Mouse (Mus musculus): ENCODE data around the gene Syt2. TPM values are rescaled to one million over a fixed set of nuclear protein-coding genes. Genes with fewer than 3 reads are reported as not detected.

The Syt2 gene
- polyA plus RNA-seq, 1 experiment from 2014 or later = 1.2 TPM

- no peak overlapping the region for H3K9ac ChIP-seq
- H3K27ac ChIP-seq = peak overlapping the region; percentile 54; the same call in 1 of the 2 replicates
- 25% methylated on average over 4 of the region's 4 CpGs for WGBS
- H3K4me2 ChIP-seq = no peak overlapping the region
- no peak overlapping the region for H3K4me3 ChIP-seq (replicated peaks)
- H3K9me3 ChIP-seq = no peaks in the 10 kb centered on the region
- no peaks in the 10 kb centered on the region for H3K36me3 ChIP-seq (replicated peaks)
- H3K27me3 ChIP-seq = peaks cover 74% of the 10 kb centered on the region
- peaks cover 31% of the 10 kb centered on the region for H3K4me1 ChIP-seq
- ATAC-seq (ENCODE audit: low FRiP score) = peak; percentile 80; the same call in 1 of the 2 replicates
These were observed 5.4 kb downstream of the Syt2 start for GRCm38 (mm10) chr1:134651851-134652398.

- H3K27me3 ChIP-seq = peaks cover 62% of the 10 kb centered on the region
- H3K27ac ChIP-seq = no peak overlapping the region
- 6% methylated on average over 10 of the region's 10 CpGs for WGBS
These were observed 7.3 kb downstream of the Syt2 start for GRCm38 (mm10) chr1:134653603-134654257.

GRCm38 (mm10) chr1:134658841-134659240, 12.4 kb downstream of the Syt2 start:
- no peak overlapping the region for H3K4me3 ChIP-seq (replicated peaks)
- H3K9me3 ChIP-seq = no peaks in the 10 kb centered on the region
- no peak overlapping the region for H3K27ac ChIP-seq
- H3K4me2 ChIP-seq = no peak overlapping the region
- ATAC-seq (ENCODE audit: low FRiP score) = no peak
- 67% methylated on average over 7 of the region's 7 CpGs for WGBS
- H3K27me3 ChIP-seq = peaks cover 19% of the 10 kb centered on the region
- no peaks in the 10 kb centered on the region for H3K36me3 ChIP-seq (replicated peaks)
- H3K9ac ChIP-seq = no peak overlapping the region
- H3K4me1 ChIP-seq = peaks cover 5% of the 10 kb centered on the region

More at GRCm38 (mm10) chr1:134653603-134654257, 7.3 kb downstream of the Syt2 start:
- no peak overlapping the region for H3K4me3 ChIP-seq (replicated peaks)
- peak overlapping the region; percentile 21; the same call in 1 of the 2 replicates for H3K4me2 ChIP-seq
- no peak for ATAC-seq (ENCODE audit: low FRiP score)
- no peaks in the 10 kb centered on the region for H3K36me3 ChIP-seq (replicated peaks)
- H3K9ac ChIP-seq = no peak overlapping the region
- peaks cover 28% of the 10 kb centered on the region for H3K4me1 ChIP-seq
- H3K9me3 ChIP-seq = no peaks in the 10 kb centered on the region

GRCm38 (mm10) chr1:134660163-134660562, 13.7 kb downstream of the Syt2 start:
- Histone ChIP-seq H3K4me3 (replicated peaks) (no peak overlapping the region), H3K27me3 (peaks cover 12% of the 10 kb centered on the region), H3K36me3 (replicated peaks) (no peaks in the 10 kb centered on the region), H3K27ac (no peak overlapping the region), H3K9ac (no peak overlapping the region), H3K9me3 (no peaks in the 10 kb centered on the region), H3K4me1 (no peaks in the 10 kb centered on the region), H3K4me2 (no peak overlapping the region)
- no peak for ATAC-seq (ENCODE audit: low FRiP score)
- WGBS = 66% methylated on average over 7 of the region's 7 CpGs

- Histone ChIP-seq H3K9ac (no peak overlapping the region), H3K9me3 (no peaks in the 10 kb centered on the region), H3K4me2 (no peak overlapping the region), H3K4me1 (no peaks in the 10 kb centered on the region), H3K27me3 (0 out of 2 replicates have a peak, but pooled peaks cover 7% of the 10 kb centered on the region), H3K36me3 (replicated peaks) (no peaks in the 10 kb centered on the region), H3K27ac (no peak overlapping the region), H3K4me3 (replicated peaks) (no peak overlapping the region)
- 80% methylated on average over 10 of the region's 10 CpGs for WGBS
- no peak for ATAC-seq (ENCODE audit: low FRiP score)
These were observed 25.0 kb downstream of the Syt2 start for GRCm38 (mm10) chr1:134671234-134672070.

- Histone ChIP-seq H3K36me3 (replicated peaks) (no peaks in the 10 kb centered on the region), H3K9ac (no peak overlapping the region), H3K9me3 (no peaks in the 10 kb centered on the region), H3K4me1 (no peaks in the 10 kb centered on the region), H3K27ac (no peak overlapping the region), H3K4me2 (no peak overlapping the region), H3K4me3 (replicated peaks) (no peak overlapping the region), H3K27me3 (0 out of 2 replicates have a peak, but pooled peaks cover under 1% of the 10 kb centered on the region)
- no peak for ATAC-seq (ENCODE audit: low FRiP score)
- WGBS = 4% methylated on average over 1 of the region's 1 CpGs
These were observed 27.8 kb downstream of the Syt2 start for GRCm38 (mm10) chr1:134674312-134674711.

GRCm38 (mm10) chr1:134679445-134679844, 33.0 kb downstream of the Syt2 start:
- Histone ChIP-seq H3K9ac (no peak overlapping the region), H3K4me1 (no peaks in the 10 kb centered on the region), H3K4me2 (no peak overlapping the region), H3K27me3 (peaks cover 13% of the 10 kb centered on the region; the same call in 1 of the 2 replicates), H3K27ac (no peak overlapping the region), H3K4me3 (replicated peaks) (no peak overlapping the region), H3K9me3 (no peaks in the 10 kb centered on the region), H3K36me3 (replicated peaks) (no peaks in the 10 kb centered on the region)
- 80% methylated on average over 4 of the region's 4 CpGs for WGBS
- ATAC-seq (ENCODE audit: low FRiP score) = no peak

GRCm38 (mm10) chr1:134680617-134681016, 34.1 kb downstream of the Syt2 start:
- Histone ChIP-seq H3K4me3 (replicated peaks) (no peak overlapping the region), H3K9me3 (no peaks in the 10 kb centered on the region), H3K27me3 (peaks cover 13% of the 10 kb centered on the region; the same call in 1 of the 2 replicates), H3K4me2 (no peak overlapping the region), H3K36me3 (replicated peaks) (no peaks in the 10 kb centered on the region), H3K4me1 (no peaks in the 10 kb centered on the region), H3K27ac (no peak overlapping the region), H3K9ac (no peak overlapping the region)
- 19% methylated on average over 6 of the region's 6 CpGs for WGBS
- no peak for ATAC-seq (ENCODE audit: low FRiP score)

- no peak overlapping the region for H3K4me2 ChIP-seq
- H3K4me3 ChIP-seq (replicated peaks) = no peak overlapping the region
- no peak overlapping the region for H3K9ac ChIP-seq
- peaks cover 13% of the 10 kb centered on the region; the same call in 1 of the 2 replicates for H3K27me3 ChIP-seq
- ATAC-seq (ENCODE audit: low FRiP score) = no peak
- H3K4me1 ChIP-seq = no peaks in the 10 kb centered on the region
- H3K27ac ChIP-seq = no peak overlapping the region
- no peaks in the 10 kb centered on the region for H3K36me3 ChIP-seq (replicated peaks)
- H3K9me3 ChIP-seq = no peaks in the 10 kb centered on the region
- WGBS = 68% methylated on average over 9 of the region's 9 CpGs
These were observed 36.0 kb downstream of the Syt2 start for GRCm38 (mm10) chr1:134682460-134682859.

- H3K9ac ChIP-seq = no peak overlapping the region
- H3K4me2 ChIP-seq = no peak overlapping the region
- H3K4me1 ChIP-seq = no peaks in the 10 kb centered on the region
- H3K9me3 ChIP-seq = no peaks in the 10 kb centered on the region
- 63% methylated on average over 4 of the region's 4 CpGs for WGBS
- no peak overlapping the region for H3K27ac ChIP-seq
- H3K4me3 ChIP-seq (replicated peaks) = no peak overlapping the region
- no peaks in the 10 kb centered on the region for H3K36me3 ChIP-seq (replicated peaks)
- no peak for ATAC-seq (ENCODE audit: low FRiP score)
- peaks cover 5% of the 10 kb centered on the region; the same call in 1 of the 2 replicates for H3K27me3 ChIP-seq
These were observed 40.5 kb downstream of the Syt2 start for GRCm38 (mm10) chr1:134686834-134687421.

GRCm38 (mm10) chr1:134696302-134696701, 49.8 kb downstream of the Syt2 start:
- H3K9ac ChIP-seq = no peak overlapping the region
- H3K27ac ChIP-seq = no peak overlapping the region
- no peak overlapping the region for H3K4me3 ChIP-seq (replicated peaks)
- no peaks in the 10 kb centered on the region for H3K9me3 ChIP-seq
- WGBS = 83% methylated on average over 2 of the region's 2 CpGs
- no peaks in the 10 kb centered on the region for H3K27me3 ChIP-seq
- no peak for ATAC-seq (ENCODE audit: low FRiP score)
- no peak overlapping the region for H3K4me2 ChIP-seq
- peaks cover 22% of the 10 kb centered on the region for H3K4me1 ChIP-seq
- no peaks in the 10 kb centered on the region for H3K36me3 ChIP-seq (replicated peaks)

- H3K27me3 ChIP-seq = no peaks in the 10 kb centered on the region
- peaks cover 24% of the 10 kb centered on the region for H3K4me1 ChIP-seq
- no peaks in the 10 kb centered on the region for H3K36me3 ChIP-seq (replicated peaks)
- H3K4me2 ChIP-seq = no peak overlapping the region
- H3K4me3 ChIP-seq (replicated peaks) = no peak overlapping the region
- 80% methylated on average over 4 of the region's 4 CpGs for WGBS
- ATAC-seq (ENCODE audit: low FRiP score) = no peak
- no peak overlapping the region for H3K9ac ChIP-seq
- H3K9me3 ChIP-seq = no peaks in the 10 kb centered on the region
- no peak overlapping the region for H3K27ac ChIP-seq
These were observed 50.6 kb downstream of the Syt2 start for GRCm38 (mm10) chr1:134697073-134697472.

Data from forebrain, embryonic 12.5 days (tissue).